Mouse (Mus musculus): ENCODE measurements around the gene Nectin1. TPM values are rescaled to one million over a fixed set of nuclear protein-coding genes. Genes with fewer than 3 reads are reported as not detected.

The Nectin1 gene
- total RNA-seq, 2 experiments from 2014 or later = 16.0 to 16.4 TPM

GRCm38 (mm10) chr9:43851154-43851553, 107.4 kb downstream of the Nectin1 start:
- DNase-seq (ENCODE audit: low spot score in 2 of 2) = no peak

- DNase-seq (ENCODE audit: low spot score in 2 of 2) = no peak
Measured at GRCm38 (mm10) chr9:43855887-43856286, 112.1 kb downstream of the Nectin1 start.
